Mouse (Mus musculus) myocyte (in vitro differentiated cells): ENCODE measurements around the gene Urb2. TPM values are rescaled to one million over a fixed set of nuclear protein-coding genes. Genes with fewer than 3 reads are reported as not detected.

Experiments used
- H3K27me3 ChIP-seq: one replicate; pipeline ENCODE4 v1.6.1; 2011; ENCODE audit not compliant: control insufficient read depth, insufficient read depth, insufficient read length
- H3K36me3 ChIP-seq: one replicate; pipeline ENCODE4 v1.6.1; 2011; ENCODE audit not compliant: control insufficient read depth, insufficient read depth
- H3K4me2 ChIP-seq: one replicate; pipeline ENCODE4 v1.6.1; 2011; ENCODE audit warnings: low read depth, control low read depth
- H3K4me3 ChIP-seq: one replicate; pipeline ENCODE4 v1.5.1; 2011; ENCODE audit warnings: mild to moderate bottlenecking, control low read depth, moderate library complexity
- H3K79me2 ChIP-seq: one replicate; pipeline ENCODE4 v1.6.1; 2011; ENCODE audit not compliant: control insufficient read depth, insufficient read depth
- H3ac ChIP-seq: one replicate; pipeline ENCODE4 v1.6.1; 2011; ENCODE audit not compliant: control insufficient read depth, insufficient read length
- CEBPB ChIP-seq: IDR thresholded peaks from 2 replicates; pipeline ENCODE4 v1.6.1; 2011; ENCODE audit warnings: mild to moderate bottlenecking, moderate library complexity; ENCODE audit not compliant: poor library complexity, insufficient read depth, severe bottlenecking
- E2F4 ChIP-seq: IDR thresholded peaks from one replicate; pipeline ENCODE4 v1.6.1; 2011; ENCODE audit warnings: mild to moderate bottlenecking, control low read depth, moderate library complexity; ENCODE audit not compliant: insufficient read depth
- MAX ChIP-seq: IDR thresholded peaks from one replicate; pipeline ENCODE4 v1.6.1; 2011; ENCODE audit warnings: low read depth, mild to moderate bottlenecking, control low read depth
- MYOD1 ChIP-seq, 3 experiments: IDR thresholded peaks; one replicate each; pipeline ENCODE4 v1.6.1; 2011; ENCODE audit warnings: control low read depth in 2 of 3, low read depth in 2 of 3, mild to moderate bottlenecking in 2 of 3, moderate library complexity in 1 of 3; ENCODE audit not compliant: insufficient read length in 2 of 3, control insufficient read depth in 1 of 3
- MYOG ChIP-seq, 3 experiments: IDR thresholded peaks; one replicate each; pipeline ENCODE4 v1.6.1; 2011; ENCODE audit warnings: control low read depth in 2 of 3, low read depth in 2 of 3, mild to moderate bottlenecking in 2 of 3; ENCODE audit not compliant: insufficient read length in 2 of 3, control insufficient read depth in 1 of 3, insufficient read depth in 1 of 3
- POLR2A ChIP-seq: IDR thresholded peaks from one replicate; pipeline ENCODE4 v1.6.1; 2011; ENCODE audit warnings: low read depth, mild to moderate bottlenecking, control low read depth, moderate library complexity; ENCODE audit not compliant: insufficient read length
- POLR2AphosphoS2 ChIP-seq: IDR thresholded peaks from one replicate; pipeline ENCODE4 v1.6.1; 2011; ENCODE audit warnings: low read depth, control low read depth; ENCODE audit not compliant: insufficient read length
- REST ChIP-seq: IDR thresholded peaks from one replicate; pipeline ENCODE4 v1.6.1; 2011; ENCODE audit warnings: mild to moderate bottlenecking, control low read depth, moderate library complexity; ENCODE audit not compliant: insufficient read depth, insufficient read length
- SRF ChIP-seq: IDR thresholded peaks from one replicate; pipeline ENCODE4 v1.6.1; 2011; ENCODE audit warnings: low read depth; ENCODE audit not compliant: control insufficient read depth, insufficient read length
- TCF12 ChIP-seq: IDR thresholded peaks from one replicate; pipeline ENCODE4 v1.6.1; 2011; ENCODE audit warnings: mild to moderate bottlenecking, control low read depth; ENCODE audit not compliant: poor library complexity, insufficient read depth, severe bottlenecking
- TCF3 ChIP-seq: IDR thresholded peaks from one replicate; pipeline ENCODE4 v1.6.1; 2011; ENCODE audit warnings: low read depth, control low read depth; ENCODE audit not compliant: insufficient read length
- USF1 ChIP-seq: IDR thresholded peaks from one replicate; pipeline ENCODE4 v1.6.1; 2011; ENCODE audit warnings: low read depth, mild to moderate bottlenecking, control low read depth, moderate library complexity
- polyA plus RNA-seq: library from polyadenylated mRNA; unstranded; fragments of >200 nt; fragmentation: generic; extraction: Trizol; gene quantifications from one replicate; pipeline ENCODE4 v1.2.1, GENCODE M21; 2012; ENCODE audit warnings: missing spikeins

Gene Urb2
- polyA plus RNA-seq, 1 experiment, result 5.6 TPM

DNA sequence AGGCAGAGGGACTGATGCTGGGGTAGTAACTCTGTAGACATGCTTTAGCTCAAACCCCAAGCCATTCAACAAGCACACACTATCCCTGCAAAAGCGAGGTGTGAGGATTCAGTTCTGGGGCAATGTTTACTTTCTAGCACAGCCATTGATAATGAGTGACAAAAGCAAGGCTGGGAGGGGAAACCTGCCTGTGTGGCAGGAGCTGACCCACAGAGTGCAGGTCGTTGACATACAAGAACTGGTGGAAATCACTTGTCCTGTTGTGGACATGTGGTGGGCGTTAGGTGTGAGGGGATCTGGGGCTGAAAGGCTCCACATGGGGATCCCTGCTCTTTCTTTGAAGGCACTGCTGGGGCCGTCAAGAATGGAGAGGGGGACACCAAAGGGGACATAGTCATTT is 31.3 kb downstream of the Urb2 start:
- no peak overlapping the region for H3ac ChIP-seq
- H3K4me2 ChIP-seq, result no peak overlapping the region
- no peak overlapping the region for H3K4me3 ChIP-seq
- no peak for TF ChIP-seq USF1
- TF ChIP-seq MYOG (IDR thresholded peaks at IDR 0.05; ENCODE audit: control insufficient read depth in 1 of 3, insufficient read depth in 1 of 3, insufficient read length in 2 of 3, low read depth in 2 of 3), result no peak
- TF ChIP-seq E2F4, result no peak
- no peak for TF ChIP-seq TCF12
- no peak for TF ChIP-seq REST
- TF ChIP-seq POLR2A, result no peak
- no peak for TF ChIP-seq SRF
- TF ChIP-seq TCF3, result no peak
- TF ChIP-seq MAX, result no peak
- peaks cover 5% of the 10 kb centered on the region for H3K36me3 ChIP-seq
- no peaks in the 10 kb centered on the region for H3K79me2 ChIP-seq
- no peaks in the 10 kb centered on the region for H3K27me3 ChIP-seq

DNA sequence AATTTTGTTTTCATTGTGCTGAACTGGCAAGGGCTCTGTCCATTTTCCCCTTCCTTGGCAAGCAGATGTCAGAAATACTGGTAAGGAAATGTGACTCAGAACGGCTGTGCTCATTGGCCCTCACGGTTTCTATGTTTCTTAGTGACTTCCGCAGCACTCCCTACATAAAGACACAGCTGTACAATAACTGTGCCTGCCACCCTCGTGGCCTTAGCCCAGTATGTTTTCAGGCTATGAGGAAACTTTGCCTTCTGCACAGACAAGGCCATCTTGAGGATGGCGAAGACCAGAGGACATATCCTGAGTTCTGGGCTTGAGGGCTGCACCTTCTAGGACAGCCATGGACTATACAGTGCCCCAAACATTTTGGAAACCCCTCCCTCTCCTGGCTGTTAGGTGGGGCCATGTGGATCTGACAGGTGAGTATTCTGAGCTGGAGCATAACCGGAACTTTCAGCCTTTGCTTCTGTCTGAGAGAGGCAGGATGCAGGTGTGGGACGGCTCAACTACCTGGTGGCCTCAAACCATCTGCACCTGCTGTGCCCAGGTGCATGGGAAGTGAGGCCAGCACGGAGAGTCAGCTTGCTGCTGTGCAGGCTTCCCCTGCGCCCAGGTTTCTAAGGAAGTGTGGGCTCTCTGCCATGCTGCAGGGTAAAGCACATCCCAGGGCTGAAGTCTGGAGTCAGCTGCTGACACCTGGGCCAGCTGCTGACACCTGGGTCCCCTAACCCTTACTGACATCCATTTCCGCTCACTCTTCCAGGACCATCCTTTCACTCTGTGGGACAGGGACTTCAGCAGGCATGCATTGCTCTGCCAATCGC is 35.7 kb downstream of the Urb2 start:
- Histone ChIP-seq H3K4me2 (no peak overlapping the region), H3K27me3 (no peaks in the 10 kb centered on the region), H3K4me3 (no peak overlapping the region), H3ac (no peak overlapping the region), H3K36me3 (no peaks in the 10 kb centered on the region), H3K79me2 (no peaks in the 10 kb centered on the region)
- TF ChIP-seq CEBPB (no peak), E2F4 (no peak), SRF (no peak), POLR2AphosphoS2 (no peak), TCF3 (no peak), POLR2A (no peak), REST (no peak), MYOD1 (IDR thresholded peaks at IDR 0.05; ENCODE audit: control insufficient read depth in 1 of 3, insufficient read length in 2 of 3, low read depth in 2 of 3) (no peak), MAX (no peak), MYOG (IDR thresholded peaks at IDR 0.05; ENCODE audit: control insufficient read depth in 1 of 3, insufficient read depth in 1 of 3, insufficient read length in 2 of 3, low read depth in 2 of 3) (no peak), TCF12 (no peak), USF1 (no peak)

DNA sequence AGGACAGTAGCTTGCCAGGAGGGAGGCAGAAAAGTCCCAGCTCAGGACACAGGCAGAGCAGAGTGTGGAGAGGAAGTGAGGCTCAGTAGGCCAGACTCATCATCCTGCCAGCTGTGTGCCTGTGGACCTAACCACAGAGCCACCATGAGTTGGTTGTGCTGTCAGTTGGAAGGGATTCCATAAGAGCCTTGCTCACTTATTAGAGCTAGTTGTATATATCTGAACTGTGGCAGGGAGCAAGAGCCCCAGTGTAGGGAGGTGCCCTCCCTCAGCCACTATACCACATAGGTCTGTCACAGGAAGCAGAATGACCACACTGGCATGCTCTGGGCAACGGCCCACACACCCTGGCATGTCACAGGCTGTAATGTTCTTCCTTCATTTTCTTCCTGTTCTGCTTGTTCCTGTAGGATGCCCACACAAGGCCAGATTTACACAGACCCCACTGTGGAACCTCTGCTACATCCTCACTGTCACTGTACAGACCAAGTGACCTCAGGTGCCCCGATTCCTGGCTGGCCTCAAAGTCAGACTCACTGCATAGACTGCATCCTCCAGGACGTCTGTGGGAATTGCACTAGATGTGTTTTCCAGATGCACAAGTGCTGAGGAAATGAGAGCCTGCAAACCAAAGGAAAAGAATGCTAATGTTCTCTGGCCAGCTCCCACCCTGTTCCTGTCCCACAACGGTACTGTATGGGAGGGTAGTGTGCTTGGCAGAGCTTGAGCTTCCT is 45.2 kb downstream of the Urb2 start:
- no peaks in the 10 kb centered on the region for H3K36me3 ChIP-seq
- H3K27me3 ChIP-seq, result no peaks in the 10 kb centered on the region
- H3K79me2 ChIP-seq, result no peaks in the 10 kb centered on the region
- peak in 2 of 3 experiments; percentile 6 to 25 for TF ChIP-seq MYOD1 (IDR thresholded peaks at IDR 0.05; ENCODE audit: control insufficient read depth in 1 of 3, insufficient read length in 2 of 3, low read depth in 2 of 3)
- TF ChIP-seq TCF3, result no peak
- no peak overlapping the region for H3K4me3 ChIP-seq
- peak overlapping the region; percentile 46 for H3K4me2 ChIP-seq
- no peak overlapping the region for H3ac ChIP-seq

DNA sequence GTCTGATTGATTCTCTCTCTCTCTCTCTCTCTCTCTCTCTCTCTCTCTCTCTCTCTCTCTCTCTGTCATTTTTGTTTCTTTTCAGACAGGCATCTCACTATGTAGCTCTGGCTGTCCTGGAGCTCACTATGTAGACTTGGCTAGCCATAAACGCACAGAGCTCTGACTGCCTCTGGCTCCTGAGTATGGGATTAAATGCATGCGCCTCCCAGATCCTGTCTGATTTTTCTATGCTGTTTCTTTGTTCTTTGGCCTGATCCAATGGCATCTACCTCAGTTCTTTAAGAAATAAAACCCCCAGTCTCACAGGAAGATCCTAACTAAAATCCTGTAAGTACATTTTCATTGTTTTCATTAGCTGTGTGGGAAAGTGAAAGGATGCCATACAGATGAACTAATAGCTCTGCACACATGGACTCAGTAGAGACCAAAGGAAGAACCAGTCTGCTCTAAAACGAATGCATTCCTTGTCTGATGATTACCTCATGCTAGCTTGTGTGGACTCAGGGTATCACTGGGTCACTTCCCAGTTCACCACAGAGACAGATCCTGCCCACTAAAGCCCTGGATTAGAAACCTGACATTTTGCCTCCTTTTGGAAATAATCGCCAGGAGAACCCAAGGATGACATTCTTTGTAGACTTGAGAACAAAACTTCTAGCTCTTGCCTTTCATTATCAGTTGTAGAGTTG is 45.9 kb downstream of the Urb2 start:
- peak overlapping the region; percentile 46 for H3K4me2 ChIP-seq
- no peak overlapping the region for H3ac ChIP-seq
- no peak overlapping the region for H3K4me3 ChIP-seq
- H3K27me3 ChIP-seq, result no peaks in the 10 kb centered on the region
- TF ChIP-seq POLR2AphosphoS2 (no peak), REST (no peak), MYOD1 (IDR thresholded peaks at IDR 0.05; ENCODE audit: control insufficient read depth in 1 of 3, insufficient read length in 2 of 3, low read depth in 2 of 3) (no peak), SRF (no peak), POLR2A (no peak), TCF3 (no peak), USF1 (no peak), MAX (no peak), CEBPB (no peak), E2F4 (no peak), TCF12 (no peak), MYOG (IDR thresholded peaks at IDR 0.05; ENCODE audit: control insufficient read depth in 1 of 3, insufficient read depth in 1 of 3, insufficient read length in 2 of 3, low read depth in 2 of 3) (no peak)
- H3K79me2 ChIP-seq, result no peaks in the 10 kb centered on the region
- H3K36me3 ChIP-seq, result no peaks in the 10 kb centered on the region
